Mouse (Mus musculus): ENCODE measurements at regions not wholly inside any gene's neighbourhood (a gene's known extent, or its start where the extent isn't known, plus 50 kb on each side); places are given as distances from the start of the nearest gene placed in this dataset.

DNA sequence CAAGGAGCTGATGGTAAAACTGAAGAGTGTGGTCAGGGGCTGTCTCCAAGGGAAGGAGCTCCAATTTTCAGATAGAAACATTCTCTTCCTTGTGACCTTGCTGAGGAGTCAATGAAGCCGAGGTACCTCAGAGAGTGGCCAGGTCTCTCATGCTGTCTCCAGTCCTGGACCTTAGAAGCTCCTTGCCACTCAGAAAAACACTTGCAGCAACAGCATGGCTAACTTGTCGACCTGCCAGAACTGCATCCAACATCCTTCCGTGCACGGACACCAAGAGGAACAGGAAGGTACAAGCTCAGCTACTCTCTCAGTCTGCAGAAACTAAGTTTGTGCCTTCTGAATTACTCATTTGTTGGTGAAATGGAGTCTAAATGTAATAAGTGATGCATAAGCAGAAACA lies 214.9 kb upstream of the Ncam1 start:
- TF ChIP-seq POLR2A (IDR thresholded peaks at IDR 0.05; ENCODE audit: control insufficient read depth in 1 of 2, insufficient read depth in 1 of 2, low read depth in 1 of 2, low read length in 2 of 2, poor library complexity in 1 of 2) (no peak), SMC3 (IDR thresholded peaks at IDR 0.05; ENCODE audit: low read depth, low read length) (no peak), CTCF (IDR thresholded peaks at IDR 0.05 in 2 of 3, conservative IDR thresholded peaks at IDR 0.05 in 1 of 3; ENCODE audit: control insufficient read depth in 1 of 3, insufficient read depth in 1 of 3, low read depth in 2 of 3, low read length in 3 of 3, poor library complexity in 1 of 3, severe bottlenecking in 1 of 3) (no peak), CHD2 (IDR thresholded peaks at IDR 0.05; ENCODE audit: low read length) (no peak), EP300 (IDR thresholded peaks at IDR 0.05; ENCODE audit: low read depth in 1 of 2, low read length in 2 of 2) (no peak), JUND (IDR thresholded peaks at IDR 0.05; ENCODE audit: low read depth, low read length) (no peak)

Measured in MEL (cell line).